Mouse (Mus musculus) right cerebral cortex, adult 2 months (tissue): Measurements from ENCODE around the gene Elf4.
"Not testable (repeated sequence)": the region's sequence is repeated elsewhere in the genome, so short reads cannot be mapped to it uniquely, and the experiment has no call there.

ENCODE experiments used
- DNase-seq, 2 experiments: peaks; one replicate each; pipeline ENCODE4 v3.0.0; 2021 to 2022; ENCODE audit warnings: low spot score in 2 of 2

Elf4 gene

GRCm38 (mm10) chrX:48436082-48436481, 26.9 kb downstream of the Elf4 start:
- DNase-seq: not testable (repeated sequence)

GRCm38 (mm10) chrX:48435477-48435900, 27.4 kb downstream of the Elf4 start:
- DNase-seq: no peak

GRCm38 (mm10) chrX:48434251-48434650, 28.7 kb downstream of the Elf4 start:
- no peak for DNase-seq

- DNase-seq: no peak
Observed at GRCm38 (mm10) chrX:48433527-48433899, 29.4 kb downstream of the Elf4 start.

- DNase-seq: no peak
Observed at GRCm38 (mm10) chrX:48432599-48433526, 30.1 kb downstream of the Elf4 start.

GRCm38 (mm10) chrX:48429538-48429937, 33.4 kb downstream of the Elf4 start:
- no peak for DNase-seq

- no peak for DNase-seq
Observed at GRCm38 (mm10) chrX:48429100-48429499, 33.8 kb downstream of the Elf4 start.

GRCm38 (mm10) chrX:48428642-48429041, 34.3 kb downstream of the Elf4 start:
- DNase-seq: no peak

GRCm38 (mm10) chrX:48428241-48428640, 34.7 kb downstream of the Elf4 start:
- no peak for DNase-seq

GRCm38 (mm10) chrX:48425280-48425679, 37.7 kb downstream of the Elf4 start:
- DNase-seq: no peak

GRCm38 (mm10) chrX:48424583-48424982, 38.3 kb downstream of the Elf4 start:
- DNase-seq: no peak

- no peak for DNase-seq
Observed at GRCm38 (mm10) chrX:48423671-48424070, 39.3 kb downstream of the Elf4 start.

GRCm38 (mm10) chrX:48422986-48423385, 39.9 kb downstream of the Elf4 start:
- DNase-seq: peak; percentile 70 to 75

- DNase-seq: no peak
Observed at GRCm38 (mm10) chrX:48418417-48418816, 44.5 kb downstream of the Elf4 start.

GRCm38 (mm10) chrX:48414291-48414690, 48.6 kb downstream of the Elf4 start:
- no peak for DNase-seq

- no peak for DNase-seq
Observed at GRCm38 (mm10) chrX:48412629-48413028, 50.3 kb downstream of the Elf4 start.

GRCm38 (mm10) chrX:48410388-48410776, 52.5 kb downstream of the Elf4 start:
- DNase-seq: no peak

GRCm38 (mm10) chrX:48409611-48410387, 53.1 kb downstream of the Elf4 start:
- peak; percentile 78 to 83 for DNase-seq

GRCm38 (mm10) chrX:48405141-48405540, 57.8 kb downstream of the Elf4 start:
- no peak for DNase-seq

GRCm38 (mm10) chrX:48399994-48400393, 62.9 kb downstream of the Elf4 start:
- no peak for DNase-seq

- DNase-seq: no peak
Observed at GRCm38 (mm10) chrX:48389380-48389779, 73.6 kb downstream of the Elf4 start.

- DNase-seq: no peak
Observed at GRCm38 (mm10) chrX:48385927-48386326, 77.0 kb downstream of the Elf4 start.

- peak; percentile 26 to 27 for DNase-seq
Observed at GRCm38 (mm10) chrX:48383643-48384042, 79.3 kb downstream of the Elf4 start.
